Mouse (Mus musculus) adrenal gland, postnatal 14 days (tissue): ENCODE results near the gene Herc6. TPM values are rescaled to one million over a fixed set of nuclear protein-coding genes. Genes with fewer than 3 reads are reported as not detected.
A peak's percentile ranks its signal among the peaks of the same experiment; 100 is the strongest.
"Not testable (repeated sequence)": the region's sequence is repeated elsewhere in the genome, so short reads cannot be mapped to it uniquely, and the experiment has no call there.

Source experiments
- DNase-seq: peaks from one replicate; pipeline ENCODE4 v3.0.0; 2021; ENCODE audit warnings: mixed read lengths
- long read RNA-seq, 2 experiments: library from polyadenylated mRNA; stranded (forward); transcript quantifications; one replicate each; pipeline ENCODE4 v2.0.0; 2021
- total RNA-seq: library from RNA; stranded (reverse); gene quantifications from 2 replicates; pipeline ENCODE4 v1.2.3, GENCODE M21; 2021

Herc6 gene
- 13.2 and 14.7 TPM in 2 replicates for total RNA-seq
- long read RNA-seq, experiment 1, full-length matches to known transcripts, result 3 of 12 reads
- long read RNA-seq, experiment 1, partial matches to known transcripts, result 5 of 12 reads
- long read RNA-seq, experiment 1, other reads (novel, unspliced or antisense), result 4 of 12 reads
- long read RNA-seq, experiment 2, full-length matches to known transcripts, result 1 of 4 reads
- long read RNA-seq, experiment 2, partial matches to known transcripts, result 2 of 4 reads
- long read RNA-seq, experiment 2, other reads (novel, unspliced or antisense), result 1 of 4 reads

- peak; percentile 88 for DNase-seq
Measured at GRCm38 (mm10) chr6:57580881-57581548, at the start of gene Herc6. Gene Herc6 (plus strand): TSS chr6:57581000.

GRCm38 (mm10) chr6:57531011-57531410 is 49.8 kb upstream of the Herc6 start:
- DNase-seq, result peak; percentile 12

DNA sequence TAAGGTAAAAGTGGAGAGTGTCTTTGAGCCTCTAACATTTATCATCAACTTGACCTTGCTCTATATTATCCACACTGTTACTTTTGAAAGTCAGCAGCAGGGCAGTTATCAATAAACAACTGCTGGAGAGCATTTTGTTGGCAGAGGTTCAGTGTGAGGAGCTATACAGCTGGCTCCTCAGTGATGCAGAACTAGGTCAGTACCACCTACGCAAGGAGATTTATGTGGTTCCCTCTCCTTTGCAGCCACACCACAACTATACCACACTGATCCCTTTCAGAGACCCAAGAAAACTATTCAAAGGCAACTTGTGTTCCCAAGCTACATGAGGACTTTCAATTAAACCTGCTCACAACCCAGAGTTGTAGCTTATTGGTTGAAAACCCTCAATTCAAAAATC is 49.4 kb upstream of the Herc6 start:
- DNase-seq, result peak; percentile 32

GRCm38 (mm10) chr6:57532022-57532421 is 48.8 kb upstream of the Herc6 start:
- DNase-seq, result no peak

DNA sequence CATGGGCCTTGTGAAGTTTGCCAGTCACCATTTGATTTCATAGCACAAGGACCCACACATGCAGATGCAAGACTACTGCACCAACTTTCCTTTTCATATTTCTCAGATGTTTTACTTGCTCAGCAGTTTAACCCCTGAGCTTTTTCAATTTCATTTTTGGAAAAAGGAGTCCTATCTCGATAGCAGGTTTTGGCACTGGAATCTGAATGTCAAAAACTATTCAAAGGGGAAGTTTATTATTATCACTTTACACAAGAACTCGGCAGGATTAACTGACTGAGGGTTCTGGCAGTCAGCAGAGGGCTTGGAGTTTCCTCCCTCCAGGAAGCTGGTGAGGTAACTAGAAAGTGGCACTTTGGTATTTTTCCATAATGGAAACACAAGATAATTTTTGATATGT is 47.4 kb upstream of the Herc6 start:
- DNase-seq, result peak; percentile 16

GRCm38 (mm10) chr6:57534231-57534610 is 46.6 kb upstream of the Herc6 start:
- peak; percentile 63 for DNase-seq

GRCm38 (mm10) chr6:57534611-57535286 is 46.1 kb upstream of the Herc6 start:
- DNase-seq, result peak; percentile 77

- DNase-seq, result peak; percentile 99
Measured at GRCm38 (mm10) chr6:57535386-57535936, 45.3 kb upstream of the Herc6 start, which contains the start of gene Ppm1k. Gene Ppm1k (minus strand): TSS chr6:57535468.

DNA sequence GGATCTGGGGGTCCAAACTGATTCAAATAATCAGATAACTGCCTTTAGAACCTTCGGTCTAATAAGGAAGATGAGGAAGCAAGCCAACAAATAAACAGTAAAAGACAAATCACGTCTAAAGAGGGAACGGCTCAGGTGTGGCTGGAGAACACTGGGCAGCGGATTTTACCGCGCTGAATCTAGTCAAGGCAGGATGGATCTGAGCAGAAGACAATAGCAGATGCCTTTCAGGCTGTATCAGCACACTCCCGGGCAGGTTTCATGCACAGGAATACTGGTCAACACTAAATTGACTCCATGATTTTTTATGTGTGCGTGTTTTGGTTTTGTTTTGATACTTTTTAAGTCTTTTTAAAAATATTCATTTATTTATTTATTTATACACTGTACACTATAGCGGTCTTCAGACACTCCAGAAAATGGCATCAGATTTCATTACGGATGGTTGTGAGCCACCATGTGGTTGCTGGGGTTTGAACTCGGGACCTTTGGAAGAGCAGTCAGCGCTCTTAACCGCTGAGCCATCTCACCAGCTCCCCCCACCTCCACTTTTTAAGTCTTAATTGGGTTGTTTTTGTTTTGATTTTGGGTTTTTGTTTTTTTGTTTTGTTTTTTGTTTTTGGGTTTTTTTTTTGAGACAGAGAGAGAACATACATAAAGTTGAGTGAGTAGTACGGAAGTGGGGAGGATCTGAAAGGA is 44.7 kb upstream of the Herc6 start:
- DNase-seq, result peak; percentile 20

DNA sequence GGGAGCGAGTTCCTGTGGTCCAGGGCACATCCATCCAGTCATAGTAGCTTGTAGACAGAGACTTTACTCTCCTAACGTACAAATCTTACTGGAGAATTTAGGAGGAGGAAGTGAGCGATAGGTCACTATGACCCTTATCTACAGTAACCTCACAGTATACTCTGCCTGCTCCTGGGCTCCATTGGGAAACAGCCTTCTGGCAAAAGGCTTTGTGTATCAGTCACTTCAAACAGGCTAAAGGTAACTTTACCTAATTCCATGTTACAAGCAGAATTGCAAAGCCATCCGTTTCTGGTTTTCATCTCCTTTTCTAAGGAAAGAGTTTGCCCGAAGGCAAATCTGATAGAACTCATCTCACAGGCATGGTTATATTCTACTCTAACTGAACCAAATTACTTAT is 42.9 kb upstream of the Herc6 start:
- peak; percentile 20 for DNase-seq

DNA sequence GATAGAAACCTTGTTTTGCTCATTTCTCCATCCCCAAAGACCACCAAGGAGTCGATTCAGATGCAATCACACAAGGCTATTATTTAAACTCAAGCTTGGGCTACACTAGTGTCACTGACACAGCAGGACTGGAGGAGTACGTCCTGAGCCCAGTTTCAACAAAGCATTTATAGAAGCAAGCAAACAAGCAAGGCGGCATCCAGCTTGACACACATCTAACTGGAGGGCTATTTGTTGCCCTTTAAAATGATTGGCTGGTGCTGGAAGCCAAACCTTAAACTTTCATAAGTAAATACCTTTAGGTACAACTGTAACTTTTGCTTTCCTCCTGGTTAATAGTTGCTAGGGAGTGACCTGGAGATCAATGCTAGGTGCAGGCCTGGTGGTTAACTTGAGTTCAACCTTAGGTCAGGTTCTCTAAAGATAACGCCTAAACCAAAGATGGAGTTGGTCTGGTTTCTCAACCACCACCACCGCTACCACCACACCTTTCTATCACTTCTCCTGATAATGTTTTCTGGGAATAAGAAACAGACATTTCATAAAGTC is 39.8 kb upstream of the Herc6 start:
- DNase-seq, result no peak

DNA sequence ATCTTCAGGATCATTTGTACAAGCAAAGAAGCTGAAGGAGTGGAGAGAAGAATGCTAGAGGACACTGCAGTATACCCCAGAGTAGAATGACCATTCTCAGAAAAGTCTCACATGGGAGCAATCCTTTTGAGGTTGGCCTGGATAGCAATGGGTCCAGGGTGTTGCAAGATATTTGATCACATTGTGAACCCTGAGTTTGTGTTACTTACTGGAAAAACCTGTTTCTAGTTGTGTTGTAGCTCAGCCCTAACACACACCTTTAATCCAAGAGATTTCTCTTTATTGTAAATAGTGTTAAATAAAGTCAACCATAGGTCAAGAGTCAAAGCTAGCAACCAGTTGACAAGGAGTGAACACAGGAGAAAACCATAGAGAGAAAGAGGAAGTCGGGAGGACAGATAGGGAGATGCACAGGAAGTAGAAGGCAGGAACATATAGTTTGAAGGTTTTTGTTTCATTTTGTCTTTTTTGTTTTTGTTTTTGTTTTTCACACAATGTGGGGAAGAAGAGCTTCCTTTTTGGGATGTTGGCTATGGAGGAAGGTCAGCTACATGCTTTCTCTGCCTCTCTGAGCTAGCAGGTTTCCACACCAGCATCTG is 39.0 kb upstream of the Herc6 start:
- no peak for DNase-seq

GRCm38 (mm10) chr6:57543591-57543990 is 37.2 kb upstream of the Herc6 start:
- DNase-seq, result not testable (repeated sequence)

DNA sequence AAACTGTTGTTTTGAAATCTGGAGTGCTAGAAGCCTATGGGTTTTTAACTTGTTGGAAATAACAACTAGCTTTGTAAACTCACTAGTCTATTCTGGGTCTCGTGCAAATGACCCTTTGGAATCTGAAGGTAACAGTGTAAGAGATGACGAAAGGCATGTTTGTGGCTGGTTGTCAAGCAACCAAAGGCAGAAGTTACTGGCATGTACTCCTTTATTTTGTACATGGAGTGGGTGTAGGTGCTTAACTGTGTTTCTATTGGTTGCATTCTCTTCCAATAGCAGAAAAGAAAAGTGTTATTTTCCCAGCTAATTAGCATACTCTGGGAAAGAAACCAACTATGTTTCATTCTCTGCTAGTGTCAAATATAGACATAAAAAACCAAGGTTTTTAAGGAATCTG is 35.9 kb upstream of the Herc6 start:
- peak; percentile 17 for DNase-seq

- no peak for DNase-seq
Measured at GRCm38 (mm10) chr6:57551211-57551796, 29.5 kb upstream of the Herc6 start.

DNA sequence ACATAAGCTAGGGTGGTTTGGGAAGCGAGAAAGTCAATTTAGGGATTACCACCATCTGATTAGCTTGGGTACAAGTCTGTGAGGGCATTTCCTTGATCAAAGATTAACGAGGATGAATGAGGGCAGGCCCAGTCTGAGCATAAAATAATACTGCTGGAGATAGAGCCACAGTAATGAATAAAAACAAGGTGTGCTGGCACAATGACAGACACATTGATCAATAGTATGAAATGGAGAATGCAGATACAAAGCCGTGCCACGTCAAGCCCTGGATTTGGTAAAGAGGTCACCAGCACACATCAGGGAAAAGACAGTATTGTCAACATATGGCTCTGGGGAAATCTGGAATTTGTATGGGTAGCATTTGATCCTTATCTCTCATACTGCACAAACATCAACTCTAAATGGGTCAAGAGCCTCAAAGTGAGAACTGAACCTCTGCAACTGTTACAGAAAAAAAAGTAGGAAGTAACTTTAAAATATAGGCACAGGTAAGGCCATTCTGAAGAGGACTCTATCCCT is 22.9 kb upstream of the Herc6 start:
- no peak for DNase-seq

DNA sequence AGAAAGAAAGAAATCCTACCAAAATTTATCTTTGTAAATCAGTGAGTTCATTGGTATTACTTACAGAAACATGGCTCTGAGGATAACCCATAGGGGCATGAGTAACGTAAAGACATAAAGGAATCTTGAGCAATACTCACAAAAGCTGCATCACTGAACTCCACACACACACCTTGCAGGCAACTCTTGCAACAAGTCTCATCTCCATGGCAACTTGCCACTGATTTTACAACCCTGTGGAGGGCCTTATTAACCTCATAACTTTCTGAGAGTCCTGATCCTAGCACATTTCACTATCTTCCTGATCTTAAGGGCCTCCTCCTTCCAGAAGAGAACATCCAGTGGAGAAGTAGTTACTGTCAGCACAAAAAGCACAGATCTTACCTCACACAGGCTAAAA is 17.3 kb upstream of the Herc6 start:
- DNase-seq, result no peak

DNA sequence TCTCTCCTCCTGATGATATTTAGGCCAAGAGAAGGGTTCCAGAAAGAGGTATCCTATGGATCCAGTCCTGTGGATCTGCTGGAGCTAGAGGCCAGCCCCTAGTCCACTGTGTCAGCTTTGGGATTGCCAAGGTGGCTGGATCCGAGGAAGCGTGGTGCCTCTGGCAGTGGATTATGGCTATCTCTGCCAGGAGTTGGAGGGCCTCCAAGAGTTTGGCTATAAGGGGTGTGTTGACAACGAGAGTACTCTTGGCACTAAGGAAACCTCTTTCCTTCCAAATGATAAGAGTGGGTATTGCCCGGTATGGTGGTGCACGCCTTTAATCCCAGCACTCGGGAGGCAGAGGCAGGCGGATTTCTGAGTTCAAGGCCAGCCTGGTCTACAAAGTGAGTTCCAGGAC is 15.3 kb upstream of the Herc6 start:
- no peak for DNase-seq

GRCm38 (mm10) chr6:57567630-57568029 is 13.2 kb upstream of the Herc6 start:
- no peak for DNase-seq

DNA sequence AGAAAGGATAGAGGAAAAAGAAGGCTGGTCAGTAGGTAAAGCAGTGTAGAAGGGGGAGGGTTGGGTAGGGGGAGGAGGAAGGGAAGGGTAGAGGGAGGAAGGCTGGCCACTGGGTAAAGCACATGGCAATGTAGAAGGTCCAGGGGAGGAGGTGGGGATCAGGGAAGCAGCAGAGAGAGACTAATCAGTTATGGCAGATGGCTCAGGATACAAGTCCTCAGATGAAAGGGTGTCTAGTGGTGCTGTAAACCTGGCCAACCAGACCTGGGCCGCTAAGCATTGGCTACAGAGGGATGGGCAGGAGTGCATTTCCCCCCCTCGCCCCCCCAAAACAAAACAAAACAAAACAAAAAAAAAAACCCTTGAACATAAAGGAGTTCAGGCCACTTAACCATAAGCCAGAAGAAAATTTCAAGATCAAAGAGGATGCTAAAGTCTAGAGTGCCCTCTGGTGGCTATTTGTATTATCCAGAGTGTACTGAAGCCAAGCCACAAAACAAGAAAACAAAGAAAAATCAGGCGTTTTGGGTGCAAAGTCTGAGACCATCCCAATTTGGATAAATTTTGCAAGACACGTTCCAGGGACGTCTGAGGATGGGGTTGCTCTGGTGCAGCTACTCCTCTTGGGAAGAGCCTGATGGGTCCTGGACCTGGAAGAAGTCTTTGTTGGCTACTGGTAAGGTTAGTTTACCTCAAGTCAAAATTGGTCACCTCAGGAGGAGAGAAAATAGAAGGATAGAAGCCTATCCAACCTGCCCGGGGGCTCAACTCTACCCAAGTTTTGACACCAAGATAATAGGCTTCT is 10.4 kb upstream of the Herc6 start:
- peak; percentile 36 for DNase-seq
